Mouse (Mus musculus) hindbrain, embryonic 11.5 days (tissue): ENCODE data around the gene Rnf214. TPM values are rescaled to one million over a fixed set of nuclear protein-coding genes. Genes with fewer than 3 reads are reported as not detected.
A peak's percentile ranks its signal among the peaks of the same experiment; 100 is the strongest.
"Not testable (repeated sequence)": the region's sequence is repeated elsewhere in the genome, so short reads cannot be mapped to it uniquely, and the experiment has no call there.

Source experiments
- ATAC-seq: fragments of 200-750 bp; cut with Nextera tagmentation; 2 replicates; pipeline ENCODE4 v1.8.0; 2017; ENCODE audit warnings: mild to moderate bottlenecking, moderate TSS enrichment, moderate library complexity; ENCODE audit not compliant: low FRiP score
- DNase-seq: peaks from one replicate; pipeline ENCODE4 v3.0.0-alpha.2; 2015; ENCODE audit warnings: low spot score
- H3K27ac ChIP-seq: fragments of 300-500 bp; sonication (generic); 2 replicates; pipeline ENCODE4 v1.5.1; 2014; ENCODE audit warnings: mild to moderate bottlenecking, low read depth, low read length
- H3K27me3 ChIP-seq: fragments of 300-500 bp; sonication (generic); 2 replicates; pipeline ENCODE4 v1.6.1; 2014; ENCODE audit warnings: mild to moderate bottlenecking, low read length, moderate library complexity, mixed read lengths; ENCODE audit not compliant: control insufficient read depth, insufficient read depth
- H3K36me3 ChIP-seq: fragments of 300-500 bp; sonication (generic); 2 replicates; pipeline ENCODE4 v1.6.1; 2014; ENCODE audit warnings: mild to moderate bottlenecking, low read length, moderate library complexity, mixed read lengths; ENCODE audit not compliant: control insufficient read depth, insufficient read depth
- H3K4me1 ChIP-seq: fragments of 300-500 bp; sonication (generic); replicated peaks from 2 replicates; pipeline ENCODE4 v1.6.1; 2014; ENCODE audit warnings: low read length, mixed read lengths; ENCODE audit not compliant: control insufficient read depth, insufficient read depth
- H3K4me2 ChIP-seq: fragments of 300-500 bp; sonication (generic); replicated peaks from 2 replicates; pipeline ENCODE4 v1.6.1; 2014; ENCODE audit warnings: mild to moderate bottlenecking, low read depth, low read length
- H3K4me3 ChIP-seq: fragments of 300-500 bp; sonication (generic); 2 replicates; pipeline ENCODE4 v1.5.1; 2014; ENCODE audit warnings: low read depth, low read length
- H3K9ac ChIP-seq: fragments of 300-500 bp; sonication (generic); 2 replicates; pipeline ENCODE4 v1.6.1; 2014; ENCODE audit warnings: low read depth, low read length
- H3K9me3 ChIP-seq: fragments of 300-500 bp; sonication (generic); 2 replicates; pipeline ENCODE4 v1.6.1; 2016; ENCODE audit warnings: low read length; ENCODE audit not compliant: control insufficient read depth
- WGBS: fragments of 180-500 bp; shearing (Covaris S2); extraction: QIAGEN DNeasy Blood & Tissue Kit; methylation state at CpG from one replicate; pipeline ENCODE4 v1.1.7; 2014; 5-methylcytosine and 5-hydroxymethylcytosine counted together
- polyA plus RNA-seq: library from polyadenylated mRNA; unstranded; fragments of >200 nt; fragmentation: Nextera tagmentation; extraction: Ambion mirVana; gene quantifications from 2 replicates; pipeline ENCODE4 v1.2.1, GENCODE M21; 2014

Gene Rnf214
- polyA plus RNA-seq, 1 experiment from 2014 or later, result 109 TPM

DNA sequence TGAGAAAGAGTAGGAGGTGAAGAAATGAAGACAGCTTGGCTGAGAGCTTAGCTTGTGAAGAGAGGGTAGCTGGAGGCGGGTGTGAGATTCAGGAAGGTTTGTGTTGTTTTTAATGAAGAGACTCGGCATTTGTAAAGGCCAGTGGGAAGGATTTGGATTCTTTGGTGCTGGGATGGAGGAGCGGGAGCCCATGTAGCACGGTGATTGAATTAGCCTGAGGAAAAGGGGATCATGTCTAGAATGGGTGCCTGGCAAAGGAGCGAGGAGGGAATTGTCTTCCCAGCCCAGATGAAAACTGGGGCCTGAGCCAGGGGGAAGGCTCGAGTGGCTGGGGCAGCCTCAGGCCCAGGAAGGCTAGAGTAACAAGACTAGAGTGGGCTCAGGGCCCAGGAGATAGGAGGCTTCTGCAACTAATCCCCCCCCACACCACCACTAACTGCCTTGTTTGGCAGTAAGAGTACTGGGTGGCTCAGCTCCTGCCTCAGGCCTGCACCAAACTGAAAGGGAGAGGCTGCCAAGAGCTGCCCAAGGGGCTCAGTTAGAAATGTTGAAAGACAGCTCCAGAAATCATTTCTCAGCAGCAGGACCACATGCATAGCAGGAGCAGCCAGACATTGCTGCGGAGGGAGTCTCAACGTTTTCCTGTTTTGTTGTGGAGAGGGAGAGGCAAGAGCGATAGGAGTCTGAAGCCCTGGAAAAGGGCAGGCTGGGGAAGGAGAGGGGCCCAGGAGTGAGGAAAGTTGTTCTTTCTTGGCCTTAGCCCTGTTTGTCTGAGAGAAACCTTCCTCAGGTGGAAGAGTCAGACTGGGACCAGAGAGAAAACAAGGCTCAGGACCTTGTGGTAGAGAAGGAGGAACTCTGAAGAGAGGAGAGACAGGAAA, 56.9 kb downstream of the Rnf214 start:
- Histone ChIP-seq H3K9me3 (no peaks in the 10 kb centered on the region), H3K36me3 (no peaks in the 10 kb centered on the region), H3K27ac (no peak overlapping the region), H3K27me3 (no peaks in the 10 kb centered on the region), H3K9ac (no peak overlapping the region), H3K4me2 (no peak overlapping the region), H3K4me1 (no peaks in the 10 kb centered on the region), H3K4me3 (no peak overlapping the region)
- no peak for DNase-seq
- WGBS, result 76% methylated on average over 9 of the region's 9 CpGs
- ATAC-seq, result no peak

DNA sequence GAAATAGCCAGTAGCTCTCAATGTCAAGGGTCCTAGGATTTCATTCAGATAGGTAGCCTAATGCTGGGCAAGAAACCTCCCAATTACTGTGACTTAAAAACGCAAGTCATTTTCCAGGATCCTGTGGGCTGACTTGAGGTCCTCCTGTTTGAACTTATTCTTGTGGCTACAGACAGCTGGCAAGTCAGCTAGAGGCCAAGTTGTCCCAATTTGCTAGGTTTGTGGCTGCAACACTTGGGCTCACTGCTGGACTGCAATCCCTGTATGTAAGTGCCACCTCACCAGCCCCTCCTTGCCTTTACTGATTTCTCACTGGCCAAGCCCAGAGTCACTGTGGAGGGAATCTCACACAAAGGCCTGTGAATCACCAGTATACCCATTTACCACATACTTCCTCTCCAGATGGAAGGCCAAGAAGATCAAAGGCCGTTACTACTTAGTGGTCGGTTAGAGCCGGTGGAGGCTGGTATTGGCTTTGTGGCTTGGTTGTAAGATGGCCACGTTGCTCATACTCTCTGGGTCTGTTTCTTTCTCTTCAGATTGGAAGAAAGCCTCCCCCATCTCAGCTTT, 59.7 kb downstream of the Rnf214 start:
- no peaks in the 10 kb centered on the region for H3K27me3 ChIP-seq
- no peaks in the 10 kb centered on the region for H3K36me3 ChIP-seq
- no peak overlapping the region for H3K9ac ChIP-seq
- H3K4me1 ChIP-seq, result no peaks in the 10 kb centered on the region
- no peak overlapping the region for H3K4me2 ChIP-seq
- H3K27ac ChIP-seq, result no peak overlapping the region
- ATAC-seq (no peak), DNase-seq (no peak)
- no peaks in the 10 kb centered on the region for H3K9me3 ChIP-seq
- no peak overlapping the region for H3K4me3 ChIP-seq
- WGBS, result 90% methylated on average over 5 of the region's 5 CpGs

DNA sequence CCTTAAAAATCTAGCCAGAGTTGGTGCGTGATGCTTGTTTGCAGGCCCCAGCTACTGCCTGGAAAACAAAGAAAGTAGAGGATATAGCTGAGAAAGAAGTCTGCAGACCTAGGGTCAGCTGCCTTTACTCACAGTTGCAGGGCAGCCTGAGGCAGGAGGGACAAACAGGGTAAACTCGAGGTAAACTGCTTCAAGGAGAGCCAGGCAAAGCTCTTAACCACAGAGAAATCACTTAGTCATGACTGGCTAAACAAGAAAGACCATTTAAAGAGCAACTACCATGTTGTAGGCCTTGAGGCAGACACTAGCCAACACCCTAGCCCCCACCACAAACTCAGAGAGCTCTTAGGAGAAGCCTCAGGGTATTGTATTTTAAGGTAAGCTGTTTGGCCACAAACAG, 60.5 kb downstream of the Rnf214 start:
- H3K4me1 ChIP-seq, ATAC-seq, H3K4me3 ChIP-seq, H3K9ac ChIP-seq, H3K4me2 ChIP-seq, H3K36me3 ChIP-seq, H3K9me3 ChIP-seq, H3K27me3 ChIP-seq, DNase-seq, H3K27ac ChIP-seq: not testable (repeated sequence)
- WGBS, result 79% methylated on average over 2 of the region's 2 CpGs

DNA sequence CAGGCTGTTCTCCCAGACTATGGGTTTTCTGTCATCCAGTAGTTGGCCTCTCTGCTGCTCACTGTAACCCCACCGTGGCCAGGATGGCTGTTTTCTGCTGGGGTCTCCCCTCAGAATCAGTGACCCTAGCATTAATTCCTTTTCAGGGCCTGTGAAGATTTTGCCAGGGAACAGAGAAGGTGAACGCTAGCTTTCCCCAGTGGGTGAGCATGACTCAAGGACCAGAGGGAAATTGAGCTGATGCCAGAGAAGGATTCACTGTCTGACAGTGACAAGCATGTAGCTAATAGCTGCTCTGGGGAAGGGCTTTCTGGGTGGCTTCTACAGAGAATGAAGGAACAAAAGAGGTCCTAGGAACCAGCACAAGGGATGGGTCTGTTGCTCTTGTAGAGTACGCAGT, 61.2 kb downstream of the Rnf214 start:
- ATAC-seq (no peak), DNase-seq (no peak)
- Histone ChIP-seq H3K27ac (no peak overlapping the region), H3K4me1 (0 out of 2 replicates have a peak, but pooled peaks cover 3% of the 10 kb centered on the region), H3K27me3 (no peaks in the 10 kb centered on the region), H3K9ac (no peak overlapping the region), H3K4me3 (no peak overlapping the region), H3K36me3 (no peaks in the 10 kb centered on the region), H3K9me3 (no peaks in the 10 kb centered on the region), H3K4me2 (no peak overlapping the region)
- 78% methylated on average over 3 of the region's 3 CpGs for WGBS

DNA sequence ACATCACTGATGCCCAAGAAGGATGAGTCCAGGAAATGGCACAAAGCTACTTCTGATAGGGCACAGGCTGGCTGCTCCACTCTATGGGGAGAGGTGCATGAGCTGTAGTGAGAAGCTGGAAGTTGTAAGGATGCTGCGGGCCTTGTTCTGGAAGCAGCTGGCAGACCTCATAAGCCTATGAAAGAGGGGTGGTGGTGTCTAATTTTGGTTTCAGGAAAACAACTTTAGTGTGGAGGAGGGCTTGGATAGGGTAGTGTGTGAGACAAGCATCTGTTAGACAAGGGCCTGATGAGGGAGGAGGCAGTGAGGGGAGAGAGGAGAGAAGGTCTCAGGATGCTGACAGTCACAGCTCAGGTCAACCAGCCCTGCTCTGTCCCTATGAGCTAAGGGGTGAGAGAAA, 62.9 kb downstream of the Rnf214 start:
- Histone ChIP-seq H3K4me2 (no peak overlapping the region), H3K4me1 (peaks cover 3% of the 10 kb centered on the region; the same call in 1 of the 2 replicates), H3K27ac (no peak overlapping the region), H3K4me3 (no peak overlapping the region), H3K9me3 (no peaks in the 10 kb centered on the region), H3K36me3 (no peaks in the 10 kb centered on the region), H3K27me3 (no peaks in the 10 kb centered on the region), H3K9ac (no peak overlapping the region)
- 94% methylated on average over 1 of the region's 1 CpGs for WGBS
- DNase-seq (no peak), ATAC-seq (no peak)

DNA sequence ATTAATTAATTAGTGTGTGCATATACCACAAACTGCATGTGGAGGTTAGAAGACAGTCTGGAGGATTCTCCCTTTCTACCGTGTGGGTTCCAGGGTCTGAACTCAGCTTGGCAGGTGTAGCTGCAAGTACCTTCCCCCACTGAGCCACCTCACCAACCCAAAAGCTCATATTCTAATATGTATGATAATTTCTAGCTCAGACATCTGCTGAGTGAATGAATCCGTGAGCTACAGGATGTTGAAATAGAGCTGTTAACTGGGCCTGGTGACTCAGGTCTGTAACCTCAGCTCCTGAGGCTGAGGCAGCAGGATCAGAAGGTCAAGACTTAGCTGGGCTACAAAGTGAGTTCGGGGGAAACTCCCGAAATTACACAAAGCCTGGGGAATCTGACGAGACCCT, 63.7 kb downstream of the Rnf214 start:
- no peak for ATAC-seq
- H3K4me2 ChIP-seq, result no peak overlapping the region
- no peak overlapping the region for H3K9ac ChIP-seq
- H3K27ac ChIP-seq, result no peak overlapping the region
- H3K4me3 ChIP-seq, result no peak overlapping the region
- DNase-seq, result no peak
- peaks cover 3% of the 10 kb centered on the region; the same call in 1 of the 2 replicates for H3K4me1 ChIP-seq
- WGBS, result 92% methylated on average over 5 of the region's 5 CpGs
- H3K9me3 ChIP-seq, result no peaks in the 10 kb centered on the region
- H3K27me3 ChIP-seq, result no peaks in the 10 kb centered on the region
- no peaks in the 10 kb centered on the region for H3K36me3 ChIP-seq

DNA sequence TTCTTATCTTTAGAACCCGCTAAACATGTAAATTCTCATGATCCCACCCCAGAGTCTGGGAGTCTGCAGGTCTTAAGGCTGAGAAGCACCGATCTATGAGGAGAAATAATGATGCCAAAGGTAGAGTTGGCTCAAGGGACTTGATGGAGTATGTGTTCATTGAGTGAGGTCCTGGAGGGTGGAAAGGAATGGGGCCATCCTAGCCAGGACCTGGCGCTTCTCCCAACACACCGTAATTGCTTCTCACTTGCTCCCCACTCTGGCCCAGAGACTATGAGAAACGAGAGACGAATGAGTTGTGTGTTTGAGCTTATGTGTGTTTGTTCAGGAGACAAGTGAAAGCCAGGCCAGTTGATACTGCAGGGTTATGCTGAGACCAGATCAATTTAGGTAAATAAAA, 65.3 kb downstream of the Rnf214 start:
- H3K4me2 ChIP-seq, result no peak overlapping the region
- no peak overlapping the region for H3K9ac ChIP-seq
- no peak for ATAC-seq
- H3K4me3 ChIP-seq, result no peak overlapping the region
- no peaks in the 10 kb centered on the region for H3K27me3 ChIP-seq
- WGBS, result 85% methylated on average over 6 of the region's 6 CpGs
- H3K4me1 ChIP-seq, result peaks cover 3% of the 10 kb centered on the region; the same call in 1 of the 2 replicates
- DNase-seq, result no peak
- H3K9me3 ChIP-seq, result no peaks in the 10 kb centered on the region
- no peaks in the 10 kb centered on the region for H3K36me3 ChIP-seq
- no peak overlapping the region for H3K27ac ChIP-seq

DNA sequence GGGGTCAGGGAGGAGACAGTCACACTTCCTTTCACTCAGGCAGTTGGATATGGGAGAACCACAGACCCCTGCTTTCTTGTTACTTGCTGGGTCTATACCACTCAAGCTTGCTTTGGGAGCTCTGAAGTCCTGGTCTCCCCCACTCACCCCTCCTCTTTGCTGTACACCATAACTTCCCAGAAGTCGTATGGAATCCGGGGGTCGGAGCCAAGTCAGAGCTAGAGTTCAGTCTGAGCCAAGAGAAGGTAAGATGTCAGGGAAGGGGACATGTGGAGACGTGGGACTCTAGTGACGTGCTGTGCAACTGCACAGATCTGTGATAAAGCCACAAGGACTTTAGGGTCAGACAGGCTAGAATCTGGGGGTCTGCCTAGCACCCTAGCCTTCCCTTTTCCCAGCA, 66.4 kb downstream of the Rnf214 start:
- Histone ChIP-seq H3K4me3 (no peak overlapping the region), H3K27me3 (no peaks in the 10 kb centered on the region), H3K27ac (no peak overlapping the region), H3K36me3 (no peaks in the 10 kb centered on the region), H3K9me3 (no peaks in the 10 kb centered on the region), H3K4me1 (peaks cover 3% of the 10 kb centered on the region; the same call in 1 of the 2 replicates), H3K4me2 (no peak overlapping the region), H3K9ac (no peak overlapping the region)
- DNase-seq (no peak), ATAC-seq (no peak)
- 71% methylated on average over 5 of the region's 5 CpGs for WGBS

DNA sequence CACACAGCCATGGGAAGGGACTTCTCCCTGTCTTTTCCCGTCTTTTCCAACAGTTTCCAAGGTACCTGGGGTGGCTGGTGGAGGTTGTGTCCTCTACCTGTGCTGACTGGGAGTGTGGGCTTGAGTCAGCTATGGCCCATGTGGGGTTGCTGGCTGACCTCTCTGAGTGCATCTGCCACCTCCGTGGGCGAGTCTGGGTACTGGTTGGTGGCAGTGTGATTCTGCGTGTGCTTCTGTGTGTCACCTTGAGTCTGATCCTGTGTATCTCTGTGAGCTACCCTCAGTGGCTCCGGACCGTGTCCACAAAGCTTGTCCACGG, 66.8 kb downstream of the Rnf214 start:
- peak overlapping the region; percentile 95 for H3K4me2 ChIP-seq
- WGBS, result 84% methylated on average over 7 of the region's 7 CpGs
- peaks cover 3% of the 10 kb centered on the region; the same call in 1 of the 2 replicates for H3K4me1 ChIP-seq
- no peak overlapping the region; the same call in 1 of the 2 replicates for H3K9ac ChIP-seq
- ATAC-seq, result no peak
- DNase-seq, result no peak
- H3K36me3 ChIP-seq, result no peaks in the 10 kb centered on the region
- H3K27ac ChIP-seq, result no peak overlapping the region
- H3K9me3 ChIP-seq, result no peaks in the 10 kb centered on the region
- H3K27me3 ChIP-seq, result no peaks in the 10 kb centered on the region
- peak overlapping the region; percentile 86; the same call in 1 of the 2 replicates for H3K4me3 ChIP-seq
